Mouse (Mus musculus): Measurements from ENCODE around the gene C1ql1.
"Not testable (repeated sequence)": the region's sequence is repeated elsewhere in the genome, so short reads cannot be mapped to it uniquely, and the experiment has no call there.

Gene C1ql1

DNA sequence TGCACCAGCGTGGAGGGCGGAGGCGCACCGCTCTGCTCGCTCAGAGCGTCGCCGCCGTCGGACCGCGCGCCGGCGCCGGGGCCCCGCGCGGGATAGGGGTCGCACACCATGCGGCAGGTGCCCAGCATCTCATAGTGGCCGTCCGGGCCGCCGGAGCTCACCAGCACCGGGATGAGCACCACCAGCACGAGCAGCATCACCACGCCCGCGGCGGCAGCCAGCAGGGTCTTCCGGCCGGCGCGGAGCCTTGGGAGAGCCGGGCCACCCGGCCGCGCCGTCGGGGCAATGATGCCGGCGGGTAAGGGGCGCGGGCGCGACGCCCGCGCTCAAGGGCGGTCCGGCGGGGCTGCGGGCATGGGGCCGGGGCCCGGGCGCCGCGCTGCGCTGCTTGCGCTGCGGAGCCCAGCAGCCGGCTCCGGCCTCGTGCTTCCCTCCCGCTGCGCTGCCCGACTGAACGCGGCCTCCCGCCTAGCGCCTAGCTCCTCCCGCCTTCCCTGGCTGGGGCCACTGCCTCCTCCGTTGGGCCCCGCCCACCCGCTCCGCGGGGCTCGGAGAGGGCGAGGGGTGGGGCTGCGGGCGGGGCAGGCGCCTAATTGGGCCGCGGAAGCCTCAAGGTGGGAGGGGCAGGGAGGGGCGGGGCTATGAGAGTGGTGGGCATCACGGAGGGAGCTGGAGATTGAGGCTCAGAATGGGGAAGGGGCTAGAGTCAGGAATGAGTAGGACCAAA lies at the start of gene C1ql1:
Gene C1ql1 (minus strand): TSS at position 424 of the 727 bp plus-strand sequence.
- peak; percentile 79 for DNase-seq (ENCODE audit: low spot score)

- DNase-seq (ENCODE audit: low spot score), result no peak
These were observed 48.5 kb upstream of the C1ql1 start for GRCm38 (mm10) chr11:102994952-102995351.

DNA sequence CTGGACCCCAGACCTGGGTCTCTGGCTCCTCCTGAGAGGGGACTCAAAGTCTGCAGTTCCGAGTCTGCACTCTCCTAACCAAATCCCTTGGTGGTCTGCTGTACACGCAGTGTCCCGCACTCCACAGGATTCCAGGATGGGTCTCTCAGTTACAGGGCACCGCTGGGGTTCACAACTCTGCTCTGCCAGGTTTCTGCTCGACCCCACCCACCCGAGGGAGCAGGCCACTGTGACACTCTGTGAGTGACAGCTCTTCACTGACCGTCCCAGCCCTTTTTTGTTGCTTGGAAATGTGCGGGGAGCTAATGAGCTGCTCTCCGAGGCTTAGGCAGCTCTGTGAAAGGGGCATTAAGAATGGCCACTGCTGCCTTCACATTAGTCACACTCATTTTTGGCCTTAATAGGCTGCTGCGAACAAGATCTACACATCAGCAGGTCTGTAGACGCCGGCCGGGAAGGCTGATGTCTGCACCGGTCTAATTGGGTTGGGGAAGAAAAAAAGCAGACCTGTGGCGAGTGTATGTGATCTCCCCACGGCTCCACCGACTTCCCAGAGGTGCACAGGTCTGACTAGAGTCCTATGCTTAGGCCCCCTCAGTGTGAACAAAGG lies 47.0 kb upstream of the C1ql1 start:
- DNase-seq (ENCODE audit: low spot score), result no peak

- peak; percentile 48 for DNase-seq (ENCODE audit: low spot score)
These were observed 46.5 kb upstream of the C1ql1 start for GRCm38 (mm10) chr11:102992940-102993339.

- no peak for DNase-seq (ENCODE audit: low spot score)
These were observed 45.2 kb upstream of the C1ql1 start for GRCm38 (mm10) chr11:102991681-102992080.

GRCm38 (mm10) chr11:102990152-102990663 lies 43.7 kb upstream of the C1ql1 start:
- no peak for DNase-seq (ENCODE audit: low spot score)

DNA sequence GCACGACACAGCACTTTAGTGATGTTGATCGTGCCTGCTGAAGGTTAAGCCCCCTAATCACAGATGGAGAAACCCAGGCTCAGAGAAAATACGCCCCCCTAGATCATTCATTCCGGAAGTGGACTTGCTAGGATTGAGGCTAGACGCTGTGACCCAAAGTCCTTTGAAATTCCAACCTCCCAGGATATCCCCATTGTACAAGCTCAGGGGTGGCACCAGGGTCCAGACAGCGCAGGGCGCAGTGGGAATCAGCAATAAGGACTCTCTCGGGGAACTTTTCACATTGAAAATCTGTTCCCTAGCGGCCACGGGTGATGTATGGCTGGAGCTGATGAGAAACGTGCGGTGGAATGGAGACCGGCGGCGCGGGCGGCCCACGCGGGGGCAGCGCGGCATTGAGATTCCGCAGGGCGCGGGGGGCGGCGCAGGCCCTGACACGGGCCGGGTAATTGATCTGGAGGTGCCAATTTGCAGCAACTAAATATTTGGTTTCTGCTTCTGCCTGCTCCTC lies 43.2 kb upstream of the C1ql1 start:
- no peak for DNase-seq (ENCODE audit: low spot score)

- no peak for DNase-seq (ENCODE audit: low spot score)
These were observed 38.7 kb upstream of the C1ql1 start for GRCm38 (mm10) chr11:102985160-102985559.

GRCm38 (mm10) chr11:102984615-102985014 lies 38.1 kb upstream of the C1ql1 start:
- no peak for DNase-seq (ENCODE audit: low spot score)

DNA sequence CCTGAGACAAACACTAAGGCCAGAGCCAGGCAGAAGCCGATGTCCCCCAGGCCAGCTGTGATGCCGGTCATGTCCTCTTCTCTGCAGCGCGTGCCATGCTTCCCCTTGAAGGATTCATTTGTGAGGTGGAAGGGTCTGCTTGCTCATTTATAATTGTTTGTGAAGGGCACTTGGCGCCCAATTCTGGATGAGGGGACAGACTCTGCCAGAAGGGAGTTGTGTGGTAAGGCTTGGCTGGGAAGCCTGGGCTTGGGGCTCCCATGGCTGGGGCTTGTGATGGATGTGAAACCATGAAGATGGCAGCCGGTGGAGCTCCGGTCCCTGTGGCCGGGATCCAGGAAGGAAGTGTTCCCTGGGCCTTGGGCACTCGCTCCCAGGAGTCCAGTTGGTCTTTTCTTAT lies 37.6 kb upstream of the C1ql1 start:
- DNase-seq (ENCODE audit: low spot score), result no peak

- DNase-seq (ENCODE audit: low spot score), result no peak
These were observed 34.8 kb upstream of the C1ql1 start for GRCm38 (mm10) chr11:102981151-102981890.

GRCm38 (mm10) chr11:102978052-102978666 lies 31.7 kb upstream of the C1ql1 start:
- DNase-seq (ENCODE audit: low spot score), result no peak

DNA sequence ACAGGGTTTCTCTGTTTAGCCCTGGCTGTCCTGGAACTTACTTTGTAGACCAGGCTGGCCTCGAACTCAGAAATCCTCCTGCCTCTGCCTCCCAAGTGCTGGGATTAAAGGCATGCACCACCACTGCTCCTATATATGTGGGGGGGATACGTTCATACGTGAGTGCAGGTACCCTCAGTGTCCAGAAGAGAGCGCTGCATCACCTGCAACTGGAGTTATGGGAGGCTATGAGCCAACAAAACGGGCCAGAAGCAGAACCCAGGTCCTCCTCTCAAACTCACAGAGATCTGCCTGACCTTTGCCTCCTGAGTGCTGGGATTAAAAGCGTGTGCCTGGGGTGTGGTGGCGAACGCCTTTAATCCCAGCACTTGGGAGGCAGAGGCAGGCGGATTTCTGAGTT lies 29.5 kb upstream of the C1ql1 start:
- not testable (repeated sequence) for DNase-seq (ENCODE audit: low spot score)

DNA sequence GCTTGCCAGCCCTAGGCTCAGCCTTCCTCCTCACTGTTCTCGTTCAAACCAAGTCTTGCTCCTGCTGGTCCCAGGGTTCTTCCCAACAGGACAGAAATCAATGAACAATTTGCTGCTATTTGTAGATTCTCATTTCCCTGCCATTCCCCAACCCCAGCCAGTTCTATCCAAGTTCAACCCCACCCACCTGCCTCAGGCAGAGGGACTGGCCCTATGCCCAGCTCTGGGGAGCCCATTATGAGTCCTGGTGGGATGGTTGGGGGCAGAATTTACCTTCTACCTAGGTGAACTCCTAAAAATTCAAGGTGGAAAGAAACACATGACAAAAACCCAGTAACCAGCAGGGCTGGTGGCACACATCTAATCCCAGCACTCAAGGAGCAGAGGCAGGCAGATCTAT lies 25.8 kb upstream of the C1ql1 start:
- DNase-seq (ENCODE audit: low spot score), result no peak

- DNase-seq (ENCODE audit: low spot score), result no peak
These were observed 25.1 kb upstream of the C1ql1 start for GRCm38 (mm10) chr11:102971604-102972003.

- DNase-seq (ENCODE audit: low spot score), result no peak
These were observed 18.1 kb upstream of the C1ql1 start for GRCm38 (mm10) chr11:102964547-102965091.

- no peak for DNase-seq (ENCODE audit: low spot score)
These were observed 17.5 kb upstream of the C1ql1 start for GRCm38 (mm10) chr11:102963855-102964546.

GRCm38 (mm10) chr11:102963246-102963854 lies 16.9 kb upstream of the C1ql1 start:
- no peak for DNase-seq (ENCODE audit: low spot score)

GRCm38 (mm10) chr11:102962861-102963245 lies 16.4 kb upstream of the C1ql1 start:
- DNase-seq (ENCODE audit: low spot score), result no peak

- no peak for DNase-seq (ENCODE audit: low spot score)
These were observed 14.6 kb upstream of the C1ql1 start for GRCm38 (mm10) chr11:102961082-102961481.

DNA sequence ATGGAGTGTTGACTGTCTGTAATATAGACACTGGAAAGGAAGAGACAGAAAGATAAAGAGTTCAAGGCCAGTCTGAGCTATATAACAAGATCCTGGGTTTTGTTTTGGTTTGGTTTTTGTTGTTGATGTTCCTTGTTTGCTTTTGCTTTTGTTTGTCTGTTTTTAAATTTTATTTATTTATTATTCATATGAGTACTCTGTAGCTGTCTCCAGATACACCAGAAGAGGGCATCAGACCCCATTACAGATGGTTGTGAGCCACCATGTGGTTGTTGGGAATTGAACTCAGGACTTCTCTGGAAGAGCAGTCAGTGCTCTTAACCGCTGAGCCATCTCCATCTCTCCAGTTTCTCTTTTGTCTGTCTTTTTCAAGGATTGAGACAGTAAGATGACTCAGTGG lies 12.4 kb upstream of the C1ql1 start:
- no peak for DNase-seq (ENCODE audit: low spot score)
